Mouse (Mus musculus): ENCODE measurements around the gene Gpr132.
"Not testable (repeated sequence)": the region's sequence is repeated elsewhere in the genome, so short reads cannot be mapped to it uniquely, and the experiment has no call there.

GRCm38 (mm10) chr12:112816866-112817265 is 51.2 kb downstream of the Gpr132 start:
- TF ChIP-seq CTCF (IDR thresholded peaks at IDR 0.05; ENCODE audit: control insufficient read depth, insufficient read depth, low read length); POLR2A (IDR thresholded peaks at IDR 0.05; ENCODE audit: borderline replicate concordance, control insufficient read depth, low read depth, low read length): not testable (repeated sequence)

Measured in bone marrow, adult 2 months (tissue).